Mouse (Mus musculus): ENCODE results near the gene Dpt. TPM values are rescaled to one million over a fixed set of nuclear protein-coding genes. Genes with fewer than 3 reads are reported as not detected.
"Not testable (repeated sequence)": the region's sequence is repeated elsewhere in the genome, so short reads cannot be mapped to it uniquely, and the experiment has no call there.

The Dpt gene
- total RNA-seq, 2 experiments from 2014 or later = not detected

DNA sequence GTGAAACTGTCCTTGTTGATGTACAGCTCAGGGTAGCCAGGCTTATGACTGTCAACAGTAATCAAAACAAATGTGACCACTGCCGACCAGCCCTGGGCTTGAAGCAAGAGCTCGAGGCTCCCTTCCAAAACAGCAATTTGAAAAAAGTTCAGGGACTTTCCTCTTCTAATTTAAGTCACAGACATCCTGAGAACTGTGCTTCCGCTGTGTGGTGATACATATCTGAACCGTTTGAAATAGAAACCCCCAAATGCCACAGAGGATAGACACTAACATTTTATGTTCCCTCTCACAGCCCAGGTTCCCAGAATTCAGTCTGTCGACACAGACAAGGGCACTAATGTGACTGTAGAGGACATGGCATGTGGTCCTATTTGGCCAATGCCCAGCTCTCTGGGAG lies 18.9 kb downstream of the Dpt start:
- intact Hi-C loops (cut with DNase I) = no loop called here

DNA sequence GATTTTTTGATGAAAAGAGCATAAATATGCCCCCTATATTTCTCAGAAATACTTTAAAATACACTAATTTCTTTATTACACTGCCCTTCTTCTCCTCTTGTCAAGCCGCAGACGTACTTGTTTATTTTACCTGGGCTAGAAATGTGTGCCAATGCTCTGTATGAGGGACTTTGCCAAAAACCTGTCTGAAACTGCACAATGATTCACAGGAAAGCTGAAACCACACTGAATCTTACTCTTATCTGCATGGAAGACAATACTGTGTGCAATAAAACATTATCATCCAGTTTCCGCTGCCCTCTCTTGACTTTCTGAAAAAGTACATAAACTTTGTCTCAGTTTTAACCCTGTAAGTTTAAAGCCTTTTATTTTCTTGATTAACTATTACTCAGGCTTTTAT lies 20.9 kb downstream of the Dpt start:
- intact Hi-C loops (cut with DNase I) = no loop called here
- no peak for DNase-seq

More for the DNA sequence above, 18.9 kb downstream of the Dpt start:
- no peak for DNase-seq

DNA sequence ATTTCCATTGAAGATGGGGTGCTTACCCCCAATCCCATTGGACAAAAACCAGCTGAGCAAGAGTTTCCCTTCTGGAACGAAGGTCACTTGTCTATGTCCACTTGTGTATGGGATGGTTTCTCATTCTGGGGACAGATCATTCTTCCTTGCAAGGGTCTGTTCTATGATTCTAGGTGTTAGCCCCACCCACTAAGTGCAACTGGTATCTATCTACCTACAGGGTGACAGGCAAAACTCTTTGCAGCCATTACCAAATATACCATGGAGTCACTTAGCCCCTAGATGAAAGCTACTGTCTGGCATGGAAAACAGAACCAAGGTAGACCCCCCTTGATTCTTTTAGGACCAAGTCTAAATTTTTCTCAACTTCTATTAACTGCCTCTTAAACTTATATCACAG lies 24.9 kb downstream of the Dpt start:
- DNase-seq = no peak
- intact Hi-C loops (cut with DNase I) = no loop called here

DNA sequence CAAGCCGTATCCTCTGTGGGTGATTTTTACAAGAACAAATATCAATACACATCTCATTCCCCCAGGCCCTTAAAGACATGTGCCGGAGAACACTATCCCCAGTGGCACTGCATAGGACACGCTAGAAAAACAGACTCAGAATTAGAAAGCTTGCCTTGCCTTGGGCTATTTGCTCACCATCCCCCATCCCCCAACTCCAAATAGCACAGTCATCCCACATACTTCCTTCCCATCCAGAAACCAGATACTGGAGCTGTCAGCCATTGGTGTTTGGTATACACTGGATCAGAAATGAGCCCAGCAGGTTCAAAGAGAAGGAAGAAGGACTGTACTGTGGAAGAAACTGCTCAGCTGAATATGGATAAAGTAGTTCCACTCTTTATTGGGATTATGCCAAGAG lies 25.4 kb downstream of the Dpt start:
- intact Hi-C loops (cut with DNase I) = no loop called here

DNA sequence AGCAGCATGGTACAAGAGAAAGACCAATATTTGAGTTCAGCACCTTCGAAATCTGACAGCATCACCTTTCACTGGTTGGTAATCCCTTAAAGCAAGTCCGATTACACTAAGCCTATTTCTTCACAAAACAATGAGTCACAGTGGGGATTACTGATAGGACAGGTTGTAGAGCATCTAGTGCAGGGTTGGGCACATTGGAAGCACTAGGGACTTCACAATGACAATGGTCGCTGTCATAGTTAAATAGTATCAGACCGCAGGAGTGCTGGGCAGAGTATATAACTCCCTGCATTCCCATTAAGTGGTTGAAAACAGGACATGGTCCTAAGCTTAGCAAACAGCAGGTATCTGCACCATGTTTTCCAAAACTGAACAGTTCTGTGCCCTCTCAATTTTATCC lies 25.8 kb downstream of the Dpt start:
- DNase-seq = no peak
- intact Hi-C loops (cut with DNase I) = no loop called here

More for the DNA sequence above, 25.4 kb downstream of the Dpt start:
- DNase-seq = no peak

DNA sequence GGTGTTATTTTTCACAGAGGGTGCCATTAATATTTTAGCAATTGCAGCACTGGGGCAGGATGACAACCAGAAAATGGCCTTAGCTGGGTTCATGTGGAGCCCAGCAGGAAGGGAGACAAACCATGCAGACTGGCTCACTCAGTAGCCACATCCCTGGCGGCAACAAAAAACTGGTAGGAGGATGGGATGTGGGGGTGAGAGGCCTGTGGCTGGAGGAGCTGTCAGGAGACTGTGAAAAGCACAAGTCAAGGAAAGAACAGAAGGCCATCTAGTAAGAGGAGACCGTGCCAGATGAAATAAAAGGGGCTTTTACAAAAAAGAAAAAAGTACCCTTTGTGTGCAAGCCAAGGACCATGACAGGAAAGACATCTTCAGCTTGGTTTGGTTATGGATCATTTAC lies 28.5 kb downstream of the Dpt start:
- DNase-seq = peak; percentile 42
- intact Hi-C loops (cut with DNase I) = no loop called here

DNA sequence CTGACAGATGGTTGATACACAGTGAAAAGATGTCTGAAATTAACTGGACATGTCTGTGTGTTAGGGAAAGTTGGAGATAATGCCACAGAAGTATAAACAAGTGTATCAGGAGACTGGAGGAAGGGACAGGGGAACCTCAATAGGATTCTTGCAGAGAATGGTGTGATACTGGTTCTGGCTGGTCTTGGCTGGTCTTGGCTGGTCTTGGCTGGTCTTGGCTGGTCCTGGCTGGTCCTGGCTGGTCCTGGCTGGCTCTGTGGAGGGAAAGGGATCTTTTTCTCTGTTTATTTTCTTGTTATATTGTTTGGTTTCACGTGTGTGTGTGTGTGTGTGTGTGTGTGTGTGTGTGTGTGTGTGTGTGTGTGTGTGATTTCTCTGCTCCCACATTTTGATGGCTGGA lies 33.4 kb downstream of the Dpt start:
- intact Hi-C loops (cut with DNase I) = no loop called here
- DNase-seq = no peak

DNA sequence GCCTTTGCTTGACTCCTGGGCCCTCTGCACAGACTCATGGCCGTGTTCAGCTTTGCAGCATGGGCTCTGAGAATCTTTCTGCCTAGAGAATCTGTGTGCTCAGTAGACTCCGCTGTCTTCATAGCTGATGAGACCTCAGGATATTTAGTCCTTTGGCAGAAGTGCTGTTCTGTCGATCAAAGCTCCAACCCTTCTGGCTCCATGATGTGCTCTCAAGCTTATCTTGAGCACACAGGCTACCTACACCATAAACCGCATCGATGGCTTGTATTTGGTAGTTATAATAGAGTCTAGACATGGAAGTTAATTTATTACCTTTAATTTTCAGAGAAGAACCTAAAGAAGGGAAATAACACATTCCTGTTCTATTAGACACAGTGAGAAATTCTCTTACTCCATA lies 36.0 kb downstream of the Dpt start:
- intact Hi-C loops (cut with DNase I) = no loop called here
- no peak for DNase-seq

DNA sequence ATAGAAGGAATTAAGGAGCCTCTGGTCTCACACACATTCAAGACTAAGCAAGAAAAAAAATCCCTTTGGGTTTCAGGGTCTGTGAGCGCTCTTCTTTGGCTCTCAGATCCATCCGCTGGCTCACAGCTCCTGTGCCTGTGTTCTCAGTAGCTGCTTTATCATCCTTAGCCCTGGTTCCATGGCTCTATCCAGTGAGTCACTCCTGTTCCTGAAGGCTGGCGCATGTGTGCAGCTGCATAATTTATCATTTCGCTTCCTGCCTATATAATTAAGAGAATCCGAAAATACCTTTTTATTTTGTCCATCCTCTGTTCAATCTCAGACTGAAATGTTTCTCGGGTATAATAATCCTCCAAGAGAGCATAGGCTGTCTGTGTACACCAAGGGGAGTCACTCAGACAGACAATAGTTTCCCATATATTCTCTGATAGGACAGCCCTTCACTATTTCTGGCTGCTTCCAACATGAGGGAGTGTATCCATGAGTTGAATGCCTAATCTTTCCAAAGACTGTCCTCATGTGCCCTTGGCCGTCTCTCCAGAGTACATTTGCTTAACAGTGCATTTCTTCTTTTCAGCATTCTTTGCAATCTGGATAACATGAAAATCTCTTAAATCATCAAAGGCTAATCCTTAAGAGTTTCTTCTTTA lies 52.3 kb downstream of the Dpt start:
- no peak for DNase-seq
- intact Hi-C loops (cut with DNase I) = no loop called here

DNA sequence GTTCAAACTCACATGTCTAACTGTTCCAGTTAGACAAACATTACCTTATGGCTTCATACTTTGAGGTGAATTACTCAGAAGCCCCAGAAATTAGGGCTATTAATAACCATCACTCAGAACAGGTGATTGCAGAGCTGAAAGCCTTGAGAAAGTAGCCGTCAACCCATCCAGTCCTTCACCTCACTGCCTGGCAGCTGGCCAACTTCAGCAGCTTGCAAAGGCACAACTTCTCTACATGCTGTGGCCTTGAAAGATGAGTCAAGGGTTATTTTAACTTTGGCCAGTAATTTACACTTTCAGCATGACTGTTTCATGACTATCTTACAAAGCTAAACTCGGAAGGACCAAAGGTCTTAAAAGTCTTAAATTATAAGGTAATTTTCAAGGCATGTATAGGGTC lies 59.3 kb downstream of the Dpt start:
- DNase-seq = peak; percentile 72
- intact Hi-C loops (cut with DNase I) = not testable (repeated sequence)

DNA sequence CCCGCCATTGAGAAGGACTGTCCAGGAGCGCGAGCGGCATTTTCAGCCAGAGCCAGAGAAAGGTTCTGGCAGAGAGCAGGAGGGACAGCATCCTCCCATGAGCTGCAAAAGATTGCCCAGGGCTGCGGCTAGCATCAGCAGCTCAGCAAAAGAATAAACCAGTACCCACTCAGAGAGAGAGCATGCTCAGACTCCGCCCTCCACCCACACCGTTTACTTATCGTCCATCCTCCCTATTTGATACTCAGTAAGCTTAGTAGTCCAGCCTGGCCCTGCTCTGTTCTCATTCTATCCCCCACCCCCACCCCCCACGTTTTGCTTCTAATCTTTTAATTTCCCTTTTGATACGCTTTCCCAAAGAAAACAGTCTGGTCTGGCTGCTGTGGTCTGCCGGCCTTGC lies 63.5 kb downstream of the Dpt start:
- DNase-seq = no peak
- intact Hi-C loops (cut with DNase I) = no loop called here

DNA sequence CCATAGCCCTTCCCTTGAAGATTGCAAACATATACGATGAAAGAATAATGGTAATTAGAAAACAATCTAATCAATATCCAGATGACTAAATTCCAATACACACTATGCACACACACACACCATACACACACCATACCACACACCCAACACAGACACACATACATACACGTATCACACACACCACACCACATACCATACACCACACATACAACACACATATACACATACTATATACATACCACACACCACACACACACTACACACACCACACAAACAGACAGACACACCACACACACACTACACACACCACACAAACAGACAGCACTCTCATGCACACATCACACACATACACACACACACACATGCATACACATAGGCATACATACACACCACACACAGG lies 64.3 kb downstream of the Dpt start:
- no peak for DNase-seq
- intact Hi-C loops (cut with DNase I) = no loop called here

DNA sequence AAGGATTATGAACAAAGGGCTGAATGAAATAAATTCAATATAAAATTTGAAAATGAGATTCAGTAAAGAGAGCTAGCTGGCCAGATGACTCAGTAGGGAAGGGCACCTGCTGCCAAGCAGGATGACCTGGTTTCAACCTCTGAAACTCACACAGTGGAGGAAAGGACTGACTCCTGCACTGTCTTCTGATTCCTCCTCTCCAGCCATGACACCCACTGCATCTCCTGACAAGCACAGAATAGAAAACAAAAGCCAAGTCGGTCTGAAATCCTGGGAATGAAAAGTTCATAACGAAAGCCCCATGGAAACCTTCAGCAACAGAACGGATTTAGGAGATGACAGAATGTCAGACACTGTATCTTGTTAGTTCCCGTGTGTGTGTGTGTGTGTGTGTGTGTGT lies 65.1 kb downstream of the Dpt start:
- intact Hi-C loops (cut with DNase I) = no loop called here
- no peak for DNase-seq

DNA sequence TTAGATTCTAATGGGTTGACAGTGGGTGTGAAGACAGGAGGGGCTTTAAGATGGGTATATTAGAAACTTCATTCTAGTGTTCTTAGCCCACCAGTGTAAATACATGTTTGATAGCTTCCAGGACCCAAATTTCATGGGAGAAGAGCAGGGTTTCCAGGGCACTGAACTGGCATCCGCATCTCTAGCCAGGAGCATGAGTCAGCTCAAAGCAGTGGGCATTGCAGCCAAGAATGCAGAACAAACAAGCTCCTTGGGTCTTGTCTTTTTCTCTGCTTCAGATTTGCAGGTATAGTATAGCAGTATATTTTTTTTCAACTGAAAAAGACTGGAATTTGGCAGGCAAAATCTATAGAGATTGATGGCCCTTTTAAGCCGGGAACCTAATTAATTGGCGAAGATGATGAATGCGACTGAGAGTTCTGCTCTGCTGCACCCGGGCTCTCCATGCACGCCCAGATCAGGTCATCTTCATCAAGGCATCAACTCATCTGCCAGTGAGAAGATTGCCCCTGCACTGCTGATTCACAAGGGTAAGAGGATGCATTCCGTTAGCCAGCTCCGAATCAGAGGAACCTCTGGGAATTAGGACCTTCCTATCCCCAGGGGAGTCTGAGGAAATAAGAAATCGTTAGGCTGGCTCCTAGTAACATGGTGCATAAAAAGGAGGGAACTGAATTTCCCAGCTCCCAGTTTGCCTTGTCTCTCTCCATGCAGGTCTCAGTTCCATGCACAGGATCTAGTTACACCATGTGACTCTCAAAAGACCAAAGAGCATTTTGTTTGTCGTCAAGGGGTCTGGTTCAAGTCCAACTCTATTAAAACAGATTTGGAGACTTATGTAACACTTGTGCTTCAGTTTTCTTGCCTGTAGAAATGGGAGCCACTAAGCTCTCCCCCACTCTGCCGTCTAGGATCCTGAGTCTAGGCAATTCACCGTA lies 66.8 kb downstream of the Dpt start:
- DNase-seq = no peak
- intact Hi-C loops (cut with DNase I) = no loop called here

DNA sequence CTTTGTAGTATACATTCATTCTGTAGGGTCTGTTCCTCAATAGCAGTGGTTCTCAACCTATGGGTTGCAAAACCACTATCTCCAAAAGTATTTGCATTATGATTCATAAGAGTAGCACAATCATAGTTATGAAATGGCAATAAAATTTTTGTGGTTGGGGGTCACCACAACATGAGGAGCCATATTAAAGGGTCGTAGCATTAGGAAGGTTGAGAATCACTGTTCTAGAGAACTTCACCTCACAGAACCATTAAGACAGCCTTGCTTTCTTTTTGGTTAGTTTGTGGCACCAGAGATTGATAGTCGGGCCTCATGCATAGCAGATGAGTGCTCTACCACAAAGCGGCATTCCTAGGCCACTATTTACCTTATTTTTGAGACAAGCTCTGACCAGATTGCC lies 68.2 kb downstream of the Dpt start:
- intact Hi-C loops (cut with DNase I) = no loop called here
- DNase-seq = no peak

DNA sequence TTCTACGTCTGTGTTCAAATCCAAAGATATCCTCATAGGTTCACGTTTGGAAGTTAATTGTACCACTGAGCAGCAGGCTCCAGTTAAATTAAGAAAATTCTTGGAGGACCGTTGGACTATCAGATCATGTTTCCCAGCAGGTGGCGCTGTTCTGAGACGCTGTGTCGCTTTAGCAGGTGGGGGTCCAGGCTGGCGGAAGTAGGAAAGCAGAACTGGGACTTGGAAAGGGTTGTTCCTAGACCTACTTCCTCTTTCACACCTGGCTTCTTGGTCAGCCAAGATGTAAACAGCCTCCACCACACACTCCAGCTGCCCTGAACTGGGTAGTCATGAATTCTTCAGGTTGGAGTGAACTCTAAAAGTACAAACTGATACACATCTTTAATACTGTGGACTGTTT lies 74.2 kb downstream of the Dpt start:
- peak; percentile 9 for DNase-seq
- intact Hi-C loops (cut with DNase I) = no loop called here

Other genes starting within 250 kb of the Dpt start
- not detected for gene Xcl1, start 138.9 kb downstream of the Dpt start, total RNA-seq (2021)